Mouse (Mus musculus) B cell, adult 2 months (primary cell): ENCODE results near the gene Arhgef26.

Experiments used
- DNase-seq, 2 experiments: peaks; one replicate each; pipeline ENCODE4 v3.0.0; 2022

Arhgef26 gene

DNA sequence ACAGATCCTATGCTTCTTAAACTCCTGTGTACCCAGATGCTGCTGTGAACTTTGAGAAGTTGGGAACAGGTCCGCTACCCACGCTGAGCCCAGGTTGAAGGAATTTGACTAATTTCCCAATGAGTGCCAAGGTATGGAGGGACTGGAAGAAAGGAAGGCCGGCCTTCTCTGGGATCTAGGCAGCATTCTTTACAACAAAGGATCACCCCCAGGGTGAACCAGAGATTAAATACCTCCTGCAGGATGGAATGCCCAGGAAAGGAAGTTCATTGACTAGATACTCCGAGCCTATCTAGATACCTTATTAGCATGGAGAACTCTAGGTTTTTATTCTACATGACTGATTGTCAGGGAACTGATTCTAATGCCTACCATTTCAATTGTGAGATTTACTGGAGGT is 114.8 kb downstream of the Arhgef26 start:
- DNase-seq, result no peak

- DNase-seq, result no peak
Observed at GRCm38 (mm10) chr3:62454096-62454495, 116.0 kb downstream of the Arhgef26 start.

DNA sequence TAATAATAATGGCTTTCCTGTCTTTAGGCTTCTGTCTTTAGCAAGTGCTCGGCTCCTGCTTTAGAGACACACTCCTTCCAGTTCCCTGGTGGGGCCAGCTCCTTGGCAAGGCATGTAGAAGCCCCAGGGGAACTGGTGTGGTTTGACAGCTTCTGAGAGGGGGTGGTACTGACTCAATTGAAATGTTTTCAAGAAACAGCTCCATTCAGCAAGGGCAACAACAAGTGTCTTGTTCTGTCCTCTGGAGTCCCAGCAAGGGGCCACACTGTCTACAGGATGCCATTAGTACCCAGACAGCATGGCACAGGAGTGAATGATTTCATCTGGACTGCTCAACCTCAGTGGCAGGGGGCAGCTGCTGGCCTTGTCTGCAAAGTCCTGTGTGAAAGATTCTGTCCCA is 117.7 kb downstream of the Arhgef26 start:
- no peak for DNase-seq

GRCm38 (mm10) chr3:62458284-62459013 is 120.3 kb downstream of the Arhgef26 start:
- peak; percentile 37 to 40 for DNase-seq

DNA sequence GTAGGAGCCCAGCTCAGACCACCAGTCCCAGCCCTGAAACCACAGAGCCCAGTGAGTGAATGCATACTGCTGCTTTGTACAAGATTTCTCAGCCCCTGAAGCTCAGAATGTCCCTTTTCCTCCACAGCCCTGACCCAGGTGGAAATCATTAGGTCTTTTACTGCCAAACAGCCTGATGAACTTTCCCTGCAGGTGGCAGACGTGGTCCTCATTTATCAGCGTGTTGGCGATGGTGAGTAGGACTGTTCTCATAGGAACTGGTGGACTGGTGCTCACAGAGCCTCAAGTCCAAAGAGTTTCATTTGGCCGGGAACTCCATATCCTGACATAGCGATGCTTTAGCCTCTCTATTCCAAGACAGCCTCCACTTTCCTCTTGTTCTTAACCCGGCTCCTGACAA is 121.3 kb downstream of the Arhgef26 start:
- DNase-seq, result no peak

DNA sequence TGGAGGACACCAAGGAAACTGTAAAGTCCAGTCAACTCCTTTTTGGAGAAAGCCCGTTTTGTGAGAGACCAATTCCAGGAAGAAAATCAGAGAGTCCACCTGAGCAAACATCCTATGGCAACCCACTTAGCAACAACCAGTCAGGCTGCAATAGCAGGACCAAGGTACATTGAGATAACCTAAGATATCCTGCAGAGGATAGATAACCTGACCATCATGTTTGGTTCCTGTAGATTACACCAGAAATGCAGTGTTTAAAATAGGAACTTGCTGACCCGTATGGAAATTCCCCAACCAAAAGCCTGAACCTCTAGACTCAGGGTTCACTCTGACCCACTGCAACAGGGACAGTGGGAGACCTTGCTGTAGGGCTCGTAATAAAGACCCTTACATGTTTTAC is 126.1 kb downstream of the Arhgef26 start:
- no peak for DNase-seq

DNA sequence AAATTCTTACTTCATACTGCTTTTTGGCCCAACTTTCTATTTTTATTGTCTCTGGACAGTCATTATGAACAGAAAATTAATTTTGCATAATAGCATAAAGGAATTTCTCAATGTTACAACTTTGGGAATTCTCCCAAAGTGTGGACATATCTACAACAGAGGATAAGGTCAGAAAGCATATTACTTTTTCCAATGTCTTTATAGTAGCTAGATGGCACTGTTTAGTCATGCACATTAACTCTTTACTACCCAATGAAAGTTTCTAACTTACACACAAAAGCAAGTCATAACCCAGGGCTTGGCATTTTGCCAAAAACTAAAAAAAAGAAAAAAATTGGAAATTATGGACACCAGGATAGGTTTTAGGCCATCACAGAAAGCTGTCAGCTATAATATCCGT is 132.0 kb downstream of the Arhgef26 start:
- DNase-seq, result no peak

DNA sequence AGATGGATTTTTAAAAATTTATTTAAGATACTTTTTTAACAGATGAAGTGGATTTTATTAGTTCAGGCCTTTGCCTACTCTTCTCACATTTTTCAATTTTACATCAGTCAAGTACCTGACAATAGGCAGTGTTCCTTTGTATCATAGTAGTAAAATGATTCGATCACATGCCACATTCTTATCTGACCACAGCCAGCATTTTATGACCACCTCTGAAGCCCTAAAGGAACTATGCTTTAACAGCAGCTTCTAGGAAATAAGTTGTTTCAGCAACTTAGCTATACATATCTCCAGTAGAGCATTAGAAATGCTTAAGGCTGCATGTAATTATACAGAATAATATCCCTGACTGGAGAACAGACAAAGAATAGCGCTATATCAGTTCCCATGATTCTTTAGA is 146.2 kb downstream of the Arhgef26 start:
- DNase-seq, result no peak

DNA sequence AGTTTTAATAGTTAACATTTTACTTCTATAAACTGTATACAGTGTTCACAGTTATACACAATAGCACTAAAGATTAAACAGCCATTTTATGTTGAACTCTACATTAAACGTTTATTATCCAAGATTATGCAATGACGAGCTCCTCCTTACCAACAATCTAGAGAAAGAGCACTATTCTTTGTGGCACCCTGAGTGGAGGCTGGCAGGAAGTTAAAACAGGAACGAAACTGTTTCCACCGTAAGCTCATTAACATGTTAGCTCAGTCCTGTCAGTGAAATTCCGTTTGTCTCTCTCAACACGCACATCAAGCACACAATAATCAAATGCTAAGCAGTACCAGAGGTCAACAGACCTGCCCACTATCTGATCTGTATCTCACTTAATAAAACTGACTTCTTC is 154.4 kb downstream of the Arhgef26 start:
- DNase-seq, result no peak

DNA sequence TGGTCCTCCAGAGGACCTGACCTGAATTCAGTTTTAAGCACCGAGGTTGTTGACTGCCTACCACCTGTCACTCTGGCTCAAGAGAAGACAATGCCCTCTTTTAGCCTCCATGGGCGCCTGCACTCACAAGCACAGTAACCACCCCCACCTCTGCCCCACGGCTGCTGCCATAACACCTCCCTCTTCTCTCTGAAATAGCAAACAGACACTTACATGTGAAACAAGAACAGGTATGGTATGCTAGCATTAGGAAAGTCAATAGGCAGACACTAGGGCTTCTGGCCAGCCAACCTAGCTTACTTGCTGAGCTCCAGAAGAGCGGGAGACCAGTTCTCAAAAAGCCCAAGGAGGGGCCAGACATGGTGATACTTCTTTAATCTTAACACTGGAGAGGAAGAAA is 161.2 kb downstream of the Arhgef26 start:
- no peak for DNase-seq

- DNase-seq, result no peak
Observed at GRCm38 (mm10) chr3:62505166-62505900, 167.2 kb downstream of the Arhgef26 start.

GRCm38 (mm10) chr3:62506488-62507205 is 168.5 kb downstream of the Arhgef26 start, which contains the start of gene Dhx36:
TSS of gene Dhx36 (minus strand) at chr3:62507004.
- DNase-seq, result peak; percentile 97 to 98

GRCm38 (mm10) chr3:62507206-62507647 is 169.1 kb downstream of the Arhgef26 start:
- peak in 1 of 2 experiments; percentile 8 for DNase-seq
